Mouse (Mus musculus): Measurements from ENCODE around the gene Cryzl2. TPM values are rescaled to one million over a fixed set of nuclear protein-coding genes. Genes with fewer than 3 reads are reported as not detected.
A peak's percentile ranks its signal among the peaks of the same experiment; 100 is the strongest.

Gene Cryzl2
- total and polyA plus RNA-seq, 2 experiments from 2014 or later: 11.4 to 11.6 TPM

- H3K4me1 ChIP-seq (ENCODE audit: insufficient read depth, low read length): no peaks in the 10 kb centered on the region
- H3K9me3 ChIP-seq (ENCODE audit: low read length): no peaks in the 10 kb centered on the region
- 91% methylated on average over 9 of the region's 9 CpGs for WGBS
- no peak for TF ChIP-seq CTCF (IDR thresholded peaks at IDR 0.05; ENCODE audit: low read depth)
- no peak overlapping the region for H3K4me3 ChIP-seq (ENCODE audit: low read length)
- no peak overlapping the region for H3K9ac ChIP-seq (replicated peaks; ENCODE audit: low read length)
- no peaks in the 10 kb centered on the region for H3K36me3 ChIP-seq (ENCODE audit: insufficient read depth, low read length)
- no peaks in the 10 kb centered on the region for H3K27me3 ChIP-seq (ENCODE audit: insufficient read depth, low read length)
- no peak overlapping the region for H3K4me2 ChIP-seq (ENCODE audit: low read depth, low read length)
- no peak for ATAC-seq
- H3K27ac ChIP-seq: no peak overlapping the region
- no peak for DNase-seq (ENCODE audit: low spot score)
These were observed 12.5 kb downstream of the Cryzl2 start for GRCm38 (mm10) chr1:157470761-157471386.

GRCm38 (mm10) chr1:157472716-157473115, 14.3 kb downstream of the Cryzl2 start:
- 88% methylated on average over 7 of the region's 7 CpGs for WGBS
- no peak for TF ChIP-seq CTCF (IDR thresholded peaks at IDR 0.05; ENCODE audit: low read depth)
- no peak for ATAC-seq

GRCm38 (mm10) chr1:157474865-157475264, 16.5 kb downstream of the Cryzl2 start:
- H3K4me3 ChIP-seq (ENCODE audit: low read length): no peak overlapping the region
- no peak overlapping the region for H3K4me2 ChIP-seq (ENCODE audit: low read depth, low read length)
- H3K27ac ChIP-seq: no peak overlapping the region
- ATAC-seq (no peak), DNase-seq (ENCODE audit: low spot score) (no peak)
- H3K4me1 ChIP-seq (ENCODE audit: insufficient read depth, low read length): no peaks in the 10 kb centered on the region
- no peaks in the 10 kb centered on the region for H3K9me3 ChIP-seq (ENCODE audit: low read length)
- H3K9ac ChIP-seq (replicated peaks; ENCODE audit: low read length): no peak overlapping the region
- H3K27me3 ChIP-seq (ENCODE audit: insufficient read depth, low read length): no peaks in the 10 kb centered on the region
- TF ChIP-seq CTCF (IDR thresholded peaks at IDR 0.05; ENCODE audit: low read depth): no peak
- no peaks in the 10 kb centered on the region for H3K36me3 ChIP-seq (ENCODE audit: insufficient read depth, low read length)
- WGBS: 82% methylated on average over 8 of the region's 8 CpGs

More at GRCm38 (mm10) chr1:157472716-157473115, 14.3 kb downstream of the Cryzl2 start:
- H3K4me1 ChIP-seq (ENCODE audit: insufficient read depth, low read length): no peaks in the 10 kb centered on the region
- H3K9ac ChIP-seq (replicated peaks; ENCODE audit: low read length): no peak overlapping the region
- H3K4me3 ChIP-seq (ENCODE audit: low read length): no peak overlapping the region
- no peaks in the 10 kb centered on the region for H3K27me3 ChIP-seq (ENCODE audit: insufficient read depth, low read length)
- no peak for DNase-seq (ENCODE audit: low spot score)
- H3K27ac ChIP-seq: no peak overlapping the region
- H3K4me2 ChIP-seq (ENCODE audit: low read depth, low read length): no peak overlapping the region
- no peaks in the 10 kb centered on the region for H3K9me3 ChIP-seq (ENCODE audit: low read length)
- H3K36me3 ChIP-seq (ENCODE audit: insufficient read depth, low read length): no peaks in the 10 kb centered on the region

- no peak overlapping the region for H3K4me3 ChIP-seq (ENCODE audit: low read length)
- H3K36me3 ChIP-seq (ENCODE audit: insufficient read depth, low read length): no peaks in the 10 kb centered on the region
- WGBS: 75% methylated on average over 2 of the region's 2 CpGs
- no peaks in the 10 kb centered on the region for H3K27me3 ChIP-seq (ENCODE audit: insufficient read depth, low read length)
- no peak overlapping the region for H3K4me2 ChIP-seq (ENCODE audit: low read depth, low read length)
- H3K4me1 ChIP-seq (ENCODE audit: insufficient read depth, low read length): no peaks in the 10 kb centered on the region
- ATAC-seq (no peak), DNase-seq (ENCODE audit: low spot score) (no peak)
- H3K9me3 ChIP-seq (ENCODE audit: low read length): no peaks in the 10 kb centered on the region
- no peak overlapping the region for H3K27ac ChIP-seq
- no peak for TF ChIP-seq CTCF (IDR thresholded peaks at IDR 0.05; ENCODE audit: low read depth)
- no peak overlapping the region for H3K9ac ChIP-seq (replicated peaks; ENCODE audit: low read length)
These were observed 17.9 kb downstream of the Cryzl2 start for GRCm38 (mm10) chr1:157476231-157476630.

GRCm38 (mm10) chr1:157480090-157480489, 21.7 kb downstream of the Cryzl2 start:
- no peaks in the 10 kb centered on the region for H3K27me3 ChIP-seq (ENCODE audit: insufficient read depth, low read length)
- no peak for ATAC-seq
- no peak overlapping the region for H3K9ac ChIP-seq (replicated peaks; ENCODE audit: low read length)
- peak; percentile 28 for DNase-seq (ENCODE audit: low spot score)
- no peak overlapping the region for H3K4me3 ChIP-seq (ENCODE audit: low read length)
- no peak overlapping the region for H3K27ac ChIP-seq
- no peak for TF ChIP-seq CTCF (IDR thresholded peaks at IDR 0.05; ENCODE audit: low read depth)
- H3K4me1 ChIP-seq (ENCODE audit: insufficient read depth, low read length): no peaks in the 10 kb centered on the region
- no peaks in the 10 kb centered on the region for H3K36me3 ChIP-seq (ENCODE audit: insufficient read depth, low read length)
- no peaks in the 10 kb centered on the region for H3K9me3 ChIP-seq (ENCODE audit: low read length)
- H3K4me2 ChIP-seq (ENCODE audit: low read depth, low read length): no peak overlapping the region
- 30% methylated on average over 9 of the region's 9 CpGs for WGBS

- no peaks in the 10 kb centered on the region for H3K4me1 ChIP-seq (ENCODE audit: insufficient read depth, low read length)
- ATAC-seq (no peak), DNase-seq (ENCODE audit: low spot score) (no peak)
- H3K9me3 ChIP-seq (ENCODE audit: low read length): no peaks in the 10 kb centered on the region
- H3K27ac ChIP-seq: no peak overlapping the region
- no peaks in the 10 kb centered on the region for H3K27me3 ChIP-seq (ENCODE audit: insufficient read depth, low read length)
- H3K9ac ChIP-seq (replicated peaks; ENCODE audit: low read length): no peak overlapping the region
- no peak overlapping the region for H3K4me3 ChIP-seq (ENCODE audit: low read length)
- no peak for TF ChIP-seq CTCF (IDR thresholded peaks at IDR 0.05; ENCODE audit: low read depth)
- no peak overlapping the region for H3K4me2 ChIP-seq (ENCODE audit: low read depth, low read length)
- WGBS: 66% methylated on average over 3 of the region's 3 CpGs
- no peaks in the 10 kb centered on the region for H3K36me3 ChIP-seq (ENCODE audit: insufficient read depth, low read length)
These were observed 22.5 kb downstream of the Cryzl2 start for GRCm38 (mm10) chr1:157480901-157481300.

GRCm38 (mm10) chr1:157481666-157482065, 23.3 kb downstream of the Cryzl2 start:
- no peaks in the 10 kb centered on the region for H3K9me3 ChIP-seq (ENCODE audit: low read length)
- H3K4me1 ChIP-seq (ENCODE audit: insufficient read depth, low read length): no peaks in the 10 kb centered on the region
- no peak for TF ChIP-seq CTCF (IDR thresholded peaks at IDR 0.05; ENCODE audit: low read depth)
- no peak for DNase-seq (ENCODE audit: low spot score)
- no peak overlapping the region for H3K4me2 ChIP-seq (ENCODE audit: low read depth, low read length)
- H3K27me3 ChIP-seq (ENCODE audit: insufficient read depth, low read length): no peaks in the 10 kb centered on the region
- H3K27ac ChIP-seq: no peak overlapping the region
- ATAC-seq: no peak
- no peak overlapping the region for H3K4me3 ChIP-seq (ENCODE audit: low read length)
- no peaks in the 10 kb centered on the region for H3K36me3 ChIP-seq (ENCODE audit: insufficient read depth, low read length)
- WGBS: 89% methylated on average over 6 of the region's 6 CpGs
- no peak overlapping the region for H3K9ac ChIP-seq (replicated peaks; ENCODE audit: low read length)
